Mouse (Mus musculus) thymus, adult 18-20 months (tissue): ENCODE results near the gene Vmn1r191.
"Not testable (repeated sequence)": the region's sequence is repeated elsewhere in the genome, so short reads cannot be mapped to it uniquely, and the experiment has no call there.

Source experiments
- DNase-seq, 2 experiments: peaks; one replicate each; pipeline ENCODE4 v3.0.0; 2022; ENCODE audit warnings: mixed read lengths in 2 of 2

Vmn1r191 gene

GRCm38 (mm10) chr13:22183869-22184268 is at the start of gene Vmn1r191:
Vmn1r191 (minus strand) TSS chr13:22183969.
- no peak for DNase-seq

- DNase-seq, result not testable (repeated sequence)
These were observed 39.3 kb upstream of the Vmn1r191 start, which contains the start of gene Vmn1r193 for GRCm38 (mm10) chr13:22223060-22223459. Vmn1r193 (minus strand) TSS chr13:22223160.

GRCm38 (mm10) chr13:22192756-22193155 is 9.0 kb upstream of the Vmn1r191 start:
- DNase-seq, result not testable (repeated sequence)

- no peak for DNase-seq
These were observed 7.3 kb upstream of the Vmn1r191 start, which contains the start of gene Vmn1r192 for GRCm38 (mm10) chr13:22191041-22191440. Vmn1r192 (minus strand) TSS chr13:22191141.

- DNase-seq, result no peak
These were observed 6.6 kb upstream of the Vmn1r191 start for GRCm38 (mm10) chr13:22190385-22190784.

- DNase-seq, result no peak
These were observed 5.5 kb upstream of the Vmn1r191 start for GRCm38 (mm10) chr13:22189313-22189712.

GRCm38 (mm10) chr13:22168416-22168815 is 15.4 kb downstream of the Vmn1r191 start:
- DNase-seq, result no peak

- DNase-seq, result not testable (repeated sequence)
These were observed 47.1 kb downstream of the Vmn1r191 start for GRCm38 (mm10) chr13:22136495-22137293.
